Mouse (Mus musculus) kidney, embryonic 14.5 days (tissue): ENCODE data around the gene Olfr157. TPM values are rescaled to one million over a fixed set of nuclear protein-coding genes. Genes with fewer than 3 reads are reported as not detected.
"Not testable (repeated sequence)": the region's sequence is repeated elsewhere in the genome, so short reads cannot be mapped to it uniquely, and the experiment has no call there.

Experiments used
- ATAC-seq: fragments of 200-750 bp; cut with Nextera tagmentation; 2 replicates; pipeline ENCODE4 v1.8.0; 2017; ENCODE audit warnings: moderate number of reproducible peaks, mild to moderate bottlenecking, moderate TSS enrichment, moderate library complexity; ENCODE audit not compliant: low FRiP score, low TSS enrichment
- H3K27ac ChIP-seq: fragments of 300-500 bp; sonication (generic); 2 replicates; pipeline ENCODE4 v1.5.1; 2014; ENCODE audit warnings: low read depth, mild to moderate bottlenecking, low read length, moderate library complexity, mixed read lengths
- H3K27me3 ChIP-seq: fragments of 300-500 bp; sonication (generic); 2 replicates; pipeline ENCODE4 v1.6.1; 2014; ENCODE audit warnings: mild to moderate bottlenecking, low read length; ENCODE audit not compliant: control insufficient read depth, insufficient read depth
- H3K36me3 ChIP-seq: fragments of 300-500 bp; sonication (generic); 2 replicates; pipeline ENCODE4 v1.6.1; 2014; ENCODE audit warnings: low read length, mixed read lengths; ENCODE audit not compliant: control insufficient read depth, insufficient read depth
- H3K4me1 ChIP-seq: fragments of 300-500 bp; sonication (generic); 2 replicates; pipeline ENCODE4 v1.6.1; 2014; ENCODE audit warnings: low read length, mixed read lengths; ENCODE audit not compliant: control insufficient read depth, insufficient read depth
- H3K4me2 ChIP-seq: fragments of 300-500 bp; sonication (generic); replicated peaks from 2 replicates; pipeline ENCODE4 v1.6.1; 2014; ENCODE audit warnings: low read depth, mild to moderate bottlenecking, low read length
- H3K4me3 ChIP-seq: fragments of 300-500 bp; sonication (generic); 2 replicates; pipeline ENCODE4 v1.5.1; 2014; ENCODE audit warnings: mild to moderate bottlenecking, low read length
- H3K9ac ChIP-seq: fragments of 300-500 bp; sonication (generic); 2 replicates; pipeline ENCODE4 v1.6.1; 2014; ENCODE audit warnings: low read depth, mild to moderate bottlenecking, low read length, moderate library complexity
- H3K9me3 ChIP-seq: fragments of 300-500 bp; sonication (generic); 2 replicates; pipeline ENCODE4 v1.6.1; 2016; ENCODE audit warnings: low read length; ENCODE audit not compliant: control insufficient read depth
- WGBS: fragments of 180-500 bp; shearing (Covaris S2); extraction: QIAGEN DNeasy Blood & Tissue Kit; methylation state at CpG from one replicate; pipeline ENCODE4 v1.1.7; 2014; 5-methylcytosine and 5-hydroxymethylcytosine counted together
- polyA plus RNA-seq: library from polyadenylated mRNA; unstranded; fragments of >200 nt; fragmentation: Nextera tagmentation; extraction: Ambion mirVana; gene quantifications from 2 replicates; pipeline ENCODE4 v1.2.1, GENCODE M21; 2014

Gene Olfr157
- polyA plus RNA-seq, 1 experiment from 2014 or later: not detected

DNA sequence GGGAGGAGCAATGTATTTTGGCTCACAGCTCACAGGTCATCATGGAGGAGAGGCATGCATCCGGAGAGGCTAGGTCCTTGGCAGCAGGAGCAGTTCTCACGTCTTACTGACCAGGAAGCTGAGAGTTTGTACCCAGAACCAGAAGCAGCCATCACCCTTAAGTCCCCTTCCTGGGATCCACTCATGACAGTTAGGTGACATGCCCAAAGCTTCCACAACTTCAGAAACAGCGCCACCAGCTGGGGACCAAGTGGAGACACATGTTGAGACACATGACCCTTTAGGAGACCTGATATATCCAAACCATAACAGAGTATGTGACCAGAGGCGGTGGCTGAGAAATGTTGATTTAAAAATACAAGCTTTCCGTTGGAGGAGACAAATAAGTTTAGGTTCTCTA, 8.0 kb downstream of the Olfr157 start:
- Histone ChIP-seq H3K4me3 (no peak overlapping the region), H3K9me3 (no peaks in the 10 kb centered on the region), H3K27me3 (no peaks in the 10 kb centered on the region), H3K9ac (no peak overlapping the region), H3K36me3 (no peaks in the 10 kb centered on the region), H3K4me2 (no peak overlapping the region), H3K4me1 (no peaks in the 10 kb centered on the region), H3K27ac (no peak overlapping the region)
- no peak for ATAC-seq
- 62% methylated on average over 5 of the region's 5 CpGs for WGBS

GRCm38 (mm10) chr4:43828806-43829205, 11.2 kb downstream of the Olfr157 start:
- WGBS: 86% methylated on average over 4 of the region's 4 CpGs
- Histone ChIP-seq H3K4me2 (no peak overlapping the region), H3K9ac (no peak overlapping the region), H3K27ac (no peak overlapping the region), H3K9me3 (no peaks in the 10 kb centered on the region), H3K4me1 (no peaks in the 10 kb centered on the region), H3K4me3 (no peak overlapping the region), H3K27me3 (no peaks in the 10 kb centered on the region), H3K36me3 (no peaks in the 10 kb centered on the region)
- ATAC-seq: no peak

DNA sequence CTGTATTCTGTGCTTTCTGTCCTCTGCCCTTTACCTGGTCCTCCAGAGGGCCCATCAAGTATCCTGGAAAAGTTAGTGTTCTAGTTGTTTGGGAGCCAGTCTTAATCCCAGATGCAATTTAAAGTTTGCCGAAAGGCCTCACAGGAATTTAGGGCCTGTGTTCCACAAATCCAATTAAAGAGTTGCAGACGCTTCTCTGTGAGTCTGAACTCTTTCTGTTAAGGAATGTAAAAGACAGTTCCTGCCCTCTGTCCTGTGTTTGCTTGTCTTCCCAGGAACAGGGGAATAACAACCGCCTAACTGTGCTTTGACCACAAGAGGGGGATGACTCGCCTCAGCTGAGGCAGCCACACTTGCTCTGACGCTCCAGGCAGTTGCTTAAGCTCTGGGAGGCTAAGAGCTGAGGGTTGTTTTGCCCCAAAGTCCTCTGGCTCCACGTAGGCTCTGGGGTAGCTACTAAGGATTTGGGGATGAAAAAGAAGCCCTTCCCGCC, 16.1 kb downstream of the Olfr157 start, which contains the start of gene Olfr156:
Olfr156 (minus strand) TSS at position 51 of the 493 bp plus-strand sequence.
- Histone ChIP-seq H3K9ac (no peak within 1 kb of the TSS), H3K36me3 (no peaks in the 10 kb centered on the region), H3K4me3 (no peak within 1 kb of the TSS), H3K4me2 (no peak within 1 kb of the TSS), H3K9me3 (no peaks in the 10 kb centered on the region), H3K27ac (no peak within 1 kb of the TSS), H3K4me1 (no peaks in the 10 kb centered on the region), H3K27me3 (no peaks in the 10 kb centered on the region)
- 17% methylated on average over 7 of the region's 7 CpGs for WGBS
- ATAC-seq: no peak

DNA sequence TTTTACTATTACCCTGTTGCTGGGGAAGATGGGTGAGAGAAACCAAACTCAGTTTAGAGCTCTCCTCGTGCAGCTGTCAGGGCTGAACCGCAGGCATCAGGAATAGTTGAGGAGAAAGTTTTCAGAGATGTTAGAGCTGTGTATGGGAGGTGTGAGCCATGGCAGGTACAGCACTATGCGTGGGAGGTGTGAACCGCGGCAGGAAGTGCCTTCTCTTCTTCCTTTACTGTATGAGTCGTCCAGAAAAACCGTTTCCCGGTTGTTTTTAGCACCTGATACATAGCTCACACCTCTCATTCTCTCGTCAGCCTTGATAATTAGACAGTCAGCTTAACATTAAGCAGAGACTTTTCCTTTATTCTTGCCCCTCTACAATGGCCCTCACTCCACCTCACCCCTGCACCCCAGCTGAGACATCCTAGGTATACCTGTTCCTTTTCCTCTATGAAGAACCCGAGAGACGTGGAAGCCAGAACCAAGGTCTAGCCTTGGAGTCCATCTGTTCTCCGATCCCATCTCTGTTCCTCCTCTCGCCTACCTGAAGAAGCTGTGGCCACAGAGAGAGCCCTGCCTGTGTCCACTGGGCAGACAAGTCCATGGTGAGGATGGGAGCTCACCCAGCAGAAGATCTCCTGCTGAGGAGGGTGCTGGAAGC, 17.0 kb downstream of the Olfr157 start:
- WGBS: 79% methylated on average over 13 of the region's 13 CpGs
- no peak overlapping the region for H3K9ac ChIP-seq
- no peaks in the 10 kb centered on the region for H3K27me3 ChIP-seq
- H3K27ac ChIP-seq: no peak overlapping the region
- H3K4me1 ChIP-seq: no peaks in the 10 kb centered on the region
- H3K9me3 ChIP-seq: no peaks in the 10 kb centered on the region
- ATAC-seq: no peak
- no peak overlapping the region for H3K4me2 ChIP-seq
- H3K4me3 ChIP-seq: no peak overlapping the region
- H3K36me3 ChIP-seq: no peaks in the 10 kb centered on the region

GRCm38 (mm10) chr4:43798936-43799335, 41.1 kb downstream of the Olfr157 start:
- no peak for ATAC-seq
- H3K27ac ChIP-seq: no peak overlapping the region
- no peak overlapping the region for H3K4me2 ChIP-seq
- peaks cover 6% of the 10 kb centered on the region; the same call in 1 of the 2 replicates for H3K9me3 ChIP-seq
- H3K36me3 ChIP-seq: no peaks in the 10 kb centered on the region
- no peaks in the 10 kb centered on the region for H3K4me1 ChIP-seq
- H3K9ac ChIP-seq: no peak overlapping the region
- 66% methylated on average over 7 of the region's 7 CpGs for WGBS
- no peaks in the 10 kb centered on the region for H3K27me3 ChIP-seq
- no peak overlapping the region for H3K4me3 ChIP-seq

GRCm38 (mm10) chr4:43795844-43796243, 44.2 kb downstream of the Olfr157 start:
- ATAC-seq, H3K4me1 ChIP-seq: not testable (repeated sequence)
- WGBS: 91% methylated on average over 5 of the region's 5 CpGs

DNA sequence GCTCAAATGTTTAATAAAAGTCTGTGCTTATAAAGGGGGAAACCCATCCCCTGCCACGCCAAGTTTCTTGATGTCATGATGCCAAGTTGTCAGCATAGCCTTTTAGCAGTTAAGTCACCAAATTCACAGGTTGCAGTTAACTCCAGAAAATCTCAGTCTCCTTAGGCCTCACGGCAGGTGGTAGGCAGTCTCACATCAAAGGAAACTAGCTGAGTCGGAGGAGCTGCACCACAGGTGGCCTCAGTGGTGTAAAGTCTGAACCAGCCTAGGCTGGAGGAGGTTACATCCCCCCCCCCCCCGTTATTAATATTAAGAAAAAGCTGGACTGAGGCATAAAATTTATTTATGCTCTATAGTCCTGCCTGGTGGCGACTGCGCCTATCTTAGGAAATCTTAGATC, 44.7 kb downstream of the Olfr157 start:
- no peaks in the 10 kb centered on the region for H3K4me1 ChIP-seq
- 80% methylated on average over 6 of the region's 6 CpGs for WGBS
- H3K4me3 ChIP-seq: no peak overlapping the region
- H3K9me3 ChIP-seq: no peaks in the 10 kb centered on the region
- H3K27ac ChIP-seq: no peak overlapping the region
- H3K9ac ChIP-seq: no peak overlapping the region
- ATAC-seq: no peak
- no peaks in the 10 kb centered on the region for H3K36me3 ChIP-seq
- H3K4me2 ChIP-seq: no peak overlapping the region
- H3K27me3 ChIP-seq: no peaks in the 10 kb centered on the region

More at GRCm38 (mm10) chr4:43795844-43796243, 44.2 kb downstream of the Olfr157 start:
- H3K4me2 ChIP-seq, H3K9ac ChIP-seq, H3K27ac ChIP-seq, H3K4me3 ChIP-seq, H3K9me3 ChIP-seq, H3K36me3 ChIP-seq, H3K27me3 ChIP-seq: not testable (repeated sequence)

Other genes starting within 250 kb of the Olfr157 start
- gene Npr2, start 208.3 kb downstream of the Olfr157 start, polyA plus RNA-seq: 6.0 and 11.1 TPM in 2 replicates
- 0.93 and 1.3 TPM in 2 replicates for gene Spag8, start 186.6 kb downstream of the Olfr157 start, polyA plus RNA-seq
- gene Hint2, start 183.7 kb downstream of the Olfr157 start, polyA plus RNA-seq: 107 and 136 TPM in 2 replicates
- gene Tmem8b, start 171.2 kb downstream of the Olfr157 start, polyA plus RNA-seq: 2.6 and 3.2 TPM in 2 replicates
- 2.6 and 3.7 TPM in 2 replicates for gene Fam221b, start 171.1 kb downstream of the Olfr157 start, polyA plus RNA-seq
- not detected in 2 replicates for gene Olfr70, start 139.4 kb downstream of the Olfr157 start, polyA plus RNA-seq
- gene Olfr71, start 129.9 kb downstream of the Olfr157 start, polyA plus RNA-seq: not detected in 2 replicates
- gene Hrct1, start 113.0 kb downstream of the Olfr157 start, polyA plus RNA-seq: 0.40 and 1.0 TPM in 2 replicates
- gene Spaar, start 110.2 kb downstream of the Olfr157 start, polyA plus RNA-seq: 0.04 and 0.14 TPM in 2 replicates
- gene Olfr159, start 69.2 kb downstream of the Olfr157 start, polyA plus RNA-seq: not detected in 2 replicates
- gene Olfr156, start 16.3 kb downstream of the Olfr157 start, polyA plus RNA-seq: not detected in 2 replicates
- not detected in 2 replicates for gene Olfr155, start 11.4 kb upstream of the Olfr157 start, polyA plus RNA-seq
- gene Reck, start 35.3 kb upstream of the Olfr157 start, polyA plus RNA-seq: 16.9 and 26.2 TPM in 2 replicates
- gene Glipr2, start 117.2 kb upstream of the Olfr157 start, polyA plus RNA-seq: 51.4 and 63.6 TPM in 2 replicates
- not detected in 2 replicates for gene Ccin, start 143.3 kb upstream of the Olfr157 start, polyA plus RNA-seq
- 242 and 272 TPM in 2 replicates for gene Clta, start 164.3 kb upstream of the Olfr157 start, polyA plus RNA-seq
- 14.4 and 23.2 TPM in 2 replicates for gene Gne, start 244.0 kb upstream of the Olfr157 start, polyA plus RNA-seq